Mouse (Mus musculus) stomach, postnatal 0 days (tissue): ENCODE results near the gene Gm17402.

ENCODE experiments used
- CTCF ChIP-seq: IDR thresholded peaks from 2 replicates; pipeline ENCODE4 v1.5.1; 2016; ENCODE audit warnings: antibody characterized with exemption, low read depth, mild to moderate bottlenecking, moderate library complexity
- EP300 ChIP-seq: optimal IDR thresholded peaks from 2 replicates; pipeline ENCODE3; 2016; ENCODE audit warnings: antibody characterized with exemption

DNA sequence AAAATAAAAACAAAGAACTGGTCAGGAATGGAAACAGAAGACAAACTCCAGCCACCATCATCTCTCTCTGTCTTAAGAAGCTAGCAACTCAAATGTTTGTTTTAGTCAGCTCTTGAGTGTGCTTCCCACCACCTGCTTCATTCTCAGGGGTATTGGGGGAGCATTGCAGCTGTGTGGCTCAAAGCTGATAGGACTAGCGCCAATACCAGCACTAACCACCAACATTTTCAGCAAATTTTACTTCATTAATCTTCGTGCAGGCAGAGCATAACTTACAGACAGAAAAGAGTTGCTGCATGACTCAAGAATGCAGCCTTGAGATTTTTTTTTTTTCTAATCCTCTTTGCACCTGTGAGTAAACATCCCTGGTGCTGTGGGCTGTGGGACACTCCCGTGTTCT, 35.4 kb downstream of the Gm17402 start:
- TF ChIP-seq CTCF (no peak), EP300 (no peak)
